Mouse (Mus musculus): ENCODE results near the gene Resf1.
"Not testable (repeated sequence)": the region's sequence is repeated elsewhere in the genome, so short reads cannot be mapped to it uniquely, and the experiment has no call there.

The Resf1 gene

DNA sequence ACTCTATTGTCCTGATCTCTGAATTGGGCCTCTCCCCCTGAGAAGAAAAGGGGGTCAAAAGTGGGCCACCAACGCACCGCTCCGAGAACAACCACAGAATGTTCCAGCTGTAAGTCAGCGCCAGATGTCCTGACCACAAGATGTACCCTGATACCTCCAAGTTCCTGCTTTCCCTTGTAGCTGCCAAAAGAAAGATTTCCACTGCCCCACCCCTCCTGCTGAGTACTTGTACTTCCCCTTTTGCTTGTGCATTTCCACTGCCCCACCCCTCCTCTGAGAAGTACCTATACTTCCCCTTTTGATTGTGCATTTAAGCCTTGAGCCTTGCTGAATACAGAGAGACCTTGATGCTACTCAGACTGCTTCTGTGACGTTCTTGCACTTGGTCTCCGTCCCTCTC, 39.0 kb downstream of the Resf1 start:
- DNase-seq: not testable (repeated sequence)

DNA sequence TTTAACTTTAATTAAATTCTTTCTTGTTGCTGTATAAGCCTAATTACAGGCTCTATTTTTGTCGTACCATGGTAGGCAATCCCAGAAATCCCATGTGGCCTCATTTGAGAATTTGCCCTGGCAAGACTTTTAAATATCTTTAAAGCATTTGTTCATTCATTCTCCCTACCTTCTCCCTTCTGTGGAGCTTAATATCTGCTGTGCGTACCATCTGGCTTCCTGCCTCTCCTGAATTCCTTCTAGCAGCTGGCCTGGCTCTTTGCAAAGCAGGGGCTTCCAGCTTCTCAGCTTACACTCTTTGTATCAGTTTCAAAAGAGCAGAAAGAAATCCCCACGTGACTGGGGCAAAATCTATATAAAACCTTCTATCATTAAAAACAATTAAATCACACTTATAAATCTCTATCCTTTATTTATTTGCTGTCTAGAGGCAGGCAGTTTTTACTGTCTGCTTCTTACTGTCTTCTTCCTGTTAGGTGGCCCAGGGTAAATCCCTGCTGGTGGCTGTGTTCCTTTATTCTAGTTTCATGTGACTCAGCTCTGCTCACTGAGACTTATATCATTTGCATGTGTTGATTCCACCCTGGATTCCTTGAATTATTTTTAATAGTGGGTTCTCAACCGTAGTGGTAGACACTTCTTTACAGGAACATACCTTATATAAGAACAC, 45.7 kb downstream of the Resf1 start:
- DNase-seq: no peak

GRCm38 (mm10) chr6:149355799-149356198, 46.6 kb downstream of the Resf1 start:
- DNase-seq: not testable (repeated sequence)

DNA sequence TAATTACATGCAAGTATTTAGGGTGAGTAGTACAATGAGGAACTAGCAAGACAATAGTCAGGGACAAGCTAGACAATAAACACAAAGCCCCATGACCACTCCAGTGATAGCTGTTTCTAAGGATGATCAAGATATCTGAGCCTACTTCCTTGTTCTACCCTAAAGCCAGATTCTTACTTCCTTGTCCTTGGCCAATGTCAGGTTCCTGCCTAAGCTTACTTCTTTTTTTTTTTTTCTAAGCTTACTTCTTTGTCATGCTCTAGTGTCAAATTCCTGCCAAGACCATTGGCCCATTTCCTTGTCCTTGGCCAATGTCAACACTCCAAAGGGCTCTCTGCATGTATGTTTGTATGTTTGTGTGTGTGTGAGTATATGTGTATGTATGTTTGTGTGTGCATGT, 47.9 kb downstream of the Resf1 start:
- DNase-seq: no peak

DNA sequence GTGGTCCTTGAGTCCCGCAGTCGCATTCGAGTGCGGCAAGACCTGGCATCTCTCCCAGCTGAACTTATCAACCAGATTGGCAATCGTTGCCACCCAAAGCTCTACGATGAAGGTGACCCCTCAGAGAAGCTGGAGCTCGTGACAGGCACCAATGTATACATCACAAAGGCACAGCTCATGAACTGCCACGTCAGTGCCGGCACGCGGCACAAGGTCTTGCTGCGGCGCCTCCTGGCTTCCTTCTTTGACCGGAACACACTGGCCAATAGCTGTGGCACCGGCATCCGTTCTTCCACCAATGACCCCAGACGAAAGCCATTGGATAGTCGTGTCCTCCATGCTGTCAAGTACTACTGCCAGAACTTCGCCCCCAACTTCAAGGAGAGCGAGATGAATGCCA, 53.3 kb downstream of the Resf1 start:
- not testable (repeated sequence) for DNase-seq

DNA sequence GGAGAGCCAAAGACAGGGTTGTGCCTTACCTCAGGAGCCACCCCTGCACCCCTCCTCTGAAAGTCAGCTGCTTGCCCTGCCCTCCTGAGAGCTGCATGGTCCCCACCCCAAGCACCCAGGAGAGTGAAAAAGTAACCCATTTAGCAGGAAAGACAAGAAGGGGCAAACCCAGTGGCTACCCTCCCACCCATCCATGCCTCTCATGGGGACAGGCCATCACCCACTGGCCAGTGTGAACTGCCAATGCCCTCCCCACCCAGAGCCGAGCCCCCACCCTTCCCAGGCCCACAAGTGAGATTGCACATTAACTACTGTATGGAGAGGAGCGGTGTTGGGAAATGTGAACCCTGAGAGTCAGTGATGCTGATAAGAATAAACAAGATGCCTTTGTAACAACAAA, 56.8 kb downstream of the Resf1 start:
- DNase-seq: not testable (repeated sequence)

DNA sequence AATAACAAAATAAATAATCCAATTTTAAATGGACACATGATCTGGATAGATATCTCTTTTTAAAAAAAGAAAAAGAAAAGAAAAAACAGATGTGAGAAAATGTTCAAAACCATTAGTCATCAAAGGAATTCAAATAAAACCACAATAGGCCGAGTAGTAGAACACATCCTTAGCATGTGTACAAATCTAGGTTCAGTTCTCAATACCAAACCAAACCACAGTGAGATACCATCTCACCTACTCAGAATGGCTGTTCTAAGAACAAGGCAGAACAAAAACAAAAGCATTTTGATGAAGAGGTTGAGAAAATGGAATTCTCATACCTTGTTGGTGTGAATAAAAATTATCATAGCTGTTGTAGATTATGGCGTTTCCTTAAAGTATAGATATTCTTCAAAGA, 57.2 kb downstream of the Resf1 start:
- no peak for DNase-seq

- peak; percentile 75 for DNase-seq
Measured at GRCm38 (mm10) chr6:149374986-149375457, 65.8 kb downstream of the Resf1 start.

DNA sequence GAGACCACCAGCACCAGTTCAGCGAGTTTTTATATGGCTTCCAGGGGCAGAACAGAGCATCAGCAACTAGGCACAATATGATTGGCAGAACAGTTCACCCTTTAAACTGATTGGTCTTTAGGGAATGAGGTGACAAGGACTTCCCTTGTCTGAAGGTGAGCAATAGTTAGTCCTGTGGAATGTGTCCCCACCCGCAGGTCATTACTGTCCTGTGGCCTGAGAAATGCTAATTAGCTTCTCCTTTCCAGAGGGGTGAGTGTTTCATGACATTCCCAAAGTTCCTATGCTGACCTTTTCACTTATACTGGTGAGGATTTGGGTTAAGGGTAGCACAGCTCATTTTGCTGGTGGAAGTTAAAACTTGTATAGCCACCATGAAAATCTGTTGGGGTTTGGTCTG, 74.3 kb downstream of the Resf1 start:
- no peak for DNase-seq

Data from thymus, postnatal 25 days (tissue).